In the genomic region with DNA sequence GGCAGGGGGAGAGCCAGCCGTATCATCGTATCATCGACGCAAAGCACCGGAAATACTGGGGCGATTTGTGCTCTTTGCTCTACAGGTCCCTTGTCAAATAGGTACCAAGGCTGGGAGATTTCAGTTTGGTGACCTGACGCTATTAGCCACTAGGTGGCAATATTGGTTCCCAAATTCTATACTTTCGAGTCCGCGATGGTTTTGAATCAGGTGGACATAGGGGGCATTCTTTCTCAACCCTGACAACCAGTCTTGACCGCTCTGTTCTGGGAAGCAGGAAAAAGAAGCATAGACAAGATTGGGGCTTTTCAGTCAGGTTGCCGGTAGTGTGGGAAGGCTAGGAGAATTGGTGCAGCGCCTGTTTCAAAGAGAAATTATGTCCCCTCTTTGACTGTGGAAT, we compare ENCODE assay signal across 8 mouse cellular contexts. TPM values are rescaled to one million over a fixed set of nuclear protein-coding genes. Genes with fewer than 3 reads are reported as not detected.
DNase-seq lines count a peak whose midpoint lies in the region; ATAC-seq and TF ChIP-seq lines count a peak whose summit lies in the region.

No protein-coding gene starts in this region.

- ATAC-seq in megakaryocyte, adult 5-6 weeks (ENCODE audit: poor library complexity, severe bottlenecking): peak; percentile 41

- peak overlapping the region; percentile 82 for H3K27ac ChIP-seq in left cerebral cortex, adult 2 months

- TF ChIP-seq CTCF in left cerebral cortex, adult 2 months (IDR thresholded peaks at IDR 0.05): peak; percentile 91

- H3K4me3 ChIP-seq in left cerebral cortex, adult 2 months: peak overlapping the region; percentile 46

- peak; percentile 69 for DNase-seq in gastrocnemius, adult 18-20 months (ENCODE audit: low spot score)
- DNase-seq in gastrocnemius, postnatal 14 days: no peak
- DNase-seq in cerebellum, postnatal 25 days: peak; percentile 82 to 84
- DNase-seq in frontal cortex, postnatal 36 days (ENCODE audit: low spot score in 2 of 2): peak; percentile 71 to 91
- peak; percentile 89 for DNase-seq in induced T-regulatory cell, adult 2 months (ENCODE audit: low read depth)
- peak; percentile 74 to 76 for DNase-seq in left cerebral cortex, adult 2 months (ENCODE audit: extremely low spot score in 1 of 2, low spot score in 2 of 2)
- peak; percentile 75 for DNase-seq in right cerebral cortex, adult 18-20 months

- intact Hi-C loops in gastrocnemius, postnatal 14 days (cut with DNase I; ENCODE audit: low total_unique reads): loop anchor here (2.0 to 5.0 kb wide), 2 partner anchors 73 to 113 kb away; no protein-coding TSS in a partner anchor
- intact Hi-C loops in left cerebral cortex, adult 2 months (cut with DNase I): loop anchor here (1.0 to 5.0 kb wide), 4 partner anchors 72 to 298 kb away; no protein-coding TSS in a partner anchor

RNA-seq across cellular contexts. Expression of gene Cebpe, which starts 2.1 kb away (rescaled TPM):
- total RNA-seq in gastrocnemius, adult 18-20 months (2021): not detected
- total RNA-seq in gastrocnemius, postnatal 14 days (2021): not detected
- total RNA-seq in left cerebral cortex, adult 2 months (2021): not detected
- total RNA-seq in megakaryocyte, adult 5-6 weeks (2015): 24.4 and 26.0 TPM in 2 replicates
- 41.9 and 52.8 TPM in 2 replicates for total RNA-seq in megakaryocyte, adult 5-6 weeks (2017)

RNA-seq across cellular contexts. Expression of gene Gm29776, which starts 15.5 kb away (rescaled TPM):
- total RNA-seq in gastrocnemius, adult 18-20 months (2021): not detected
- total RNA-seq in gastrocnemius, postnatal 14 days (2021): not detected
- total RNA-seq in left cerebral cortex, adult 2 months (2021): not detected
- total RNA-seq in megakaryocyte, adult 5-6 weeks (2015): 0.25 and 0.46 TPM in 2 replicates
- not detected in 2 replicates for total RNA-seq in megakaryocyte, adult 5-6 weeks (2017)

RNA-seq across cellular contexts. Expression of gene Acin1, which starts 27.4 kb away (rescaled TPM):
- total RNA-seq in gastrocnemius, adult 18-20 months (2021): 10 to 100 TPM; 62.6 to 72.6 TPM
- total RNA-seq in gastrocnemius, postnatal 14 days (2021): 10 to 100 TPM; 68.1 to 73.8 TPM
- 100 to 1,000 TPM; 200 to 232 TPM for total RNA-seq in left cerebral cortex, adult 2 months (2021)
- total RNA-seq in megakaryocyte, adult 5-6 weeks (2015): 99.7 and 131 TPM in 2 replicates
- 173 and 223 TPM in 2 replicates for total RNA-seq in megakaryocyte, adult 5-6 weeks (2017)

RNA-seq across cellular contexts. Expression of gene 1700123O20Rik, which starts 28.1 kb away (rescaled TPM):
- 10 to 100 TPM in 1 of 2 experiments, 1 to 10 TPM in 1; 7.8 to 10.6 TPM for total RNA-seq in gastrocnemius, adult 18-20 months (2021)
- 10 to 100 TPM; 10.1 to 11.8 TPM for total RNA-seq in gastrocnemius, postnatal 14 days (2021)
- 10 to 100 TPM; 20.2 to 22.7 TPM for total RNA-seq in left cerebral cortex, adult 2 months (2021)
- total RNA-seq in megakaryocyte, adult 5-6 weeks (2015): 57.9 and 59.1 TPM in 2 replicates
- total RNA-seq in megakaryocyte, adult 5-6 weeks (2017): 34.3 and 34.8 TPM in 2 replicates

Comparison
In these comparisons a context has a peak if more than half of its experiments do, and no peak if none do; other contexts are left out.
1. RNA of gene Cebpe, which starts 2.1 kb away (total RNA-seq): 24.4 to 52.8 TPM in megakaryocyte, adult 5-6 weeks; not detected in gastrocnemius, adult 18-20 months, not detected in gastrocnemius, postnatal 14 days and not detected in left cerebral cortex, adult 2 months; every median in the first group is over 10 times any median in the second.